Mouse (Mus musculus) megakaryocyte, embryonic 14.5 days (primary cell): ENCODE measurements around the gene Muc3.

ENCODE experiments used
- FLI1 ChIP-seq: IDR thresholded peaks from 2 replicates; pipeline ENCODE4 v1.6.1; 2012; ENCODE audit warnings: low read length, inconsistent platforms, mixed read lengths
- GATA1 ChIP-seq: IDR thresholded peaks from 3 replicates; pipeline ENCODE4 v1.6.1; 2012; ENCODE audit warnings: mixed read lengths, low read length, inconsistent platforms, borderline replicate concordance

- TF ChIP-seq FLI1 (no peak), GATA1 (no peak)
Measured at GRCm38 (mm10) chr5:137100660-137101059, 48.5 kb downstream of the Muc3 start.
